Mouse (Mus musculus): ENCODE results near the gene Cycs.

DNA sequence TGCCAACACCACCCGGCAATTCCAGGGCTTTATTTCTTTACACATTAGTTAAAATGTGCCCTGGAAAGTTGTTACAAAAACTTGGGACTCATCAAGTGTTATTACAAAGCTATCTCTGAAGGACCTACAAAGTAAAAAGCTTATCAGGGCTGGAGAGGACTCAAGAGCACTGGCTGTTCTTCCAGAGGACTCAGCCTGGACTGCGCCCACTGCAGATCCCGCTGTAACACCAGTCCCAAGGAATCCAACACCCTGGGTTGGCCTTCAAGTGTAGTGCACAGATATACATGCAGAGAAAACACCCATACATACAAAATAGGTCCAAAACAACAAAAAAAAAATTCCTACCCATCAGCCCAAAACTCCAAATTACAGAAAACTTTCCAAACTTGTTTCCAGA is 2.7 kb downstream of the Cycs start:
- TF ChIP-seq POLR2A (IDR thresholded peaks at IDR 0.05; ENCODE audit: insufficient read depth, low read depth, low read length), result no peak
- TF ChIP-seq CTCF (IDR thresholded peaks at IDR 0.05; ENCODE audit: insufficient read depth, low read depth, low read length), result no peak
